Mouse (Mus musculus): ENCODE results near the gene Prtg.

DNA sequence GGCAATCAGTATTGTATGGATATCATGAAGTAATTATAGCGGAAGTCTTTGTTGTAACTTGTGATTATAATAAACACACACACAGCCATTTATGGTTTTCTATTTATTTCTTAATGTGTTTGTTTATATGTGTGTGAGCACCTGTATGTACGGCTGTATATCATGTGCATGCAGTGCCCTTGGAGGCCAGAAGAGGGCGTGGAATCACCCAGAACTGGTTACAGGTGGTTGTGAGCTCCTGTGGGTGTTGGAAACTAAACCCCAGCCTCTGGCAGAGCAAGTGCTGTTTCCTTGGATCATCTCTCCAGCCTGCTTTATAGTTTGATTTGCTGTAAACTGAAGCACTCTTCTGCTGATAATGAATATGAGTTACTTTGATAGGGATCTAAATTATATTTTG, 136.8 kb downstream of the Prtg start:
- TF ChIP-seq CTCF (IDR thresholded peaks at IDR 0.05; ENCODE audit: low read depth) (peak; percentile 48), EP300 (optimal IDR thresholded peaks at IDR 0.05) (no peak)

Data from stomach, postnatal 0 days (tissue).